Mouse (Mus musculus) limb, embryonic 14.5 days (tissue): ENCODE data around the gene B3gnt7. TPM values are rescaled to one million over a fixed set of nuclear protein-coding genes. Genes with fewer than 3 reads are reported as not detected.

ENCODE experiments used
- ATAC-seq: fragments of 200-750 bp; cut with Nextera tagmentation; 2 replicates; pipeline ENCODE4 v1.8.0; 2017; ENCODE audit warnings: low read depth, moderate number of reproducible peaks, moderate TSS enrichment; ENCODE audit not compliant: low FRiP score
- DNase-seq: peaks from one replicate; pipeline ENCODE4 v3.0.0-alpha.2; 2015; ENCODE audit warnings: low spot score
- H3K27ac ChIP-seq: fragments of 300-500 bp; sonication (generic); replicated peaks from 2 replicates; pipeline ENCODE4 v1.5.1; 2014; ENCODE audit warnings: low read depth, mild to moderate bottlenecking, low read length, moderate library complexity, mixed read lengths
- H3K27me3 ChIP-seq: fragments of 300-500 bp; sonication (generic); 2 replicates; pipeline ENCODE4 v1.6.1; 2014; ENCODE audit warnings: low read length, mixed read lengths; ENCODE audit not compliant: control insufficient read depth, insufficient read depth
- H3K36me3 ChIP-seq: fragments of 300-500 bp; sonication (generic); 2 replicates; pipeline ENCODE4 v1.6.1; 2014; ENCODE audit warnings: mild to moderate bottlenecking, low read length, moderate library complexity, mixed read lengths; ENCODE audit not compliant: control insufficient read depth, insufficient read depth
- H3K4me1 ChIP-seq: fragments of 300-500 bp; sonication (generic); 2 replicates; pipeline ENCODE4 v1.6.1; 2014; ENCODE audit warnings: antibody characterized with exemption, low read length, mixed read lengths; ENCODE audit not compliant: control insufficient read depth, insufficient read depth
- H3K4me2 ChIP-seq: fragments of 300-500 bp; sonication (generic); replicated peaks from 2 replicates; pipeline ENCODE4 v1.6.1; 2014; ENCODE audit warnings: low read depth, mild to moderate bottlenecking, low read length, moderate library complexity; ENCODE audit not compliant: severe bottlenecking
- H3K4me3 ChIP-seq: fragments of 300-500 bp; sonication (generic); replicated peaks from 2 replicates; pipeline ENCODE4 v1.5.1; 2014; ENCODE audit warnings: low read length
- H3K9ac ChIP-seq: fragments of 300-500 bp; sonication (generic); 2 replicates; pipeline ENCODE4 v1.6.1; 2014; ENCODE audit warnings: mild to moderate bottlenecking, low read depth, low read length, moderate library complexity; ENCODE audit not compliant: severe bottlenecking
- H3K9me3 ChIP-seq: fragments of 300-500 bp; sonication (generic); 2 replicates; pipeline ENCODE4 v1.6.1; 2016; ENCODE audit warnings: low read length; ENCODE audit not compliant: control insufficient read depth
- POLR2A ChIP-seq: fragments of 200-500 bp; IDR thresholded peaks from 2 replicates; pipeline ENCODE4 v1.8.0; 2012; ENCODE audit warnings: inconsistent platforms, mild to moderate bottlenecking, moderate library complexity, borderline replicate concordance; ENCODE audit not compliant: insufficient read depth, insufficient read length; ENCODE audit errors: extremely low read depth
- WGBS: fragments of 180-500 bp; shearing (Covaris S2); extraction: QIAGEN DNeasy Blood & Tissue Kit; methylation state at CpG from one replicate; pipeline ENCODE4 v1.1.7; 2014; 5-methylcytosine and 5-hydroxymethylcytosine counted together
- polyA plus RNA-seq, 2 experiments: library from polyadenylated mRNA; depleted of rRNA in 1 of 2; stranded (reverse) in 1 of 2; unstranded in 1 of 2; fragments of >200 nt; fragmentation: Nextera tagmentation in 1 of 2; extraction: Ambion mirVana in 1 of 2; gene quantifications; 2 replicates each; pipeline versions ENCODE4 v1.2.1 to v1.2.3; 2012 to 2014

B3gnt7 gene
- polyA plus RNA-seq, 2 experiments, result 7.7 to 9.7 TPM

DNA sequence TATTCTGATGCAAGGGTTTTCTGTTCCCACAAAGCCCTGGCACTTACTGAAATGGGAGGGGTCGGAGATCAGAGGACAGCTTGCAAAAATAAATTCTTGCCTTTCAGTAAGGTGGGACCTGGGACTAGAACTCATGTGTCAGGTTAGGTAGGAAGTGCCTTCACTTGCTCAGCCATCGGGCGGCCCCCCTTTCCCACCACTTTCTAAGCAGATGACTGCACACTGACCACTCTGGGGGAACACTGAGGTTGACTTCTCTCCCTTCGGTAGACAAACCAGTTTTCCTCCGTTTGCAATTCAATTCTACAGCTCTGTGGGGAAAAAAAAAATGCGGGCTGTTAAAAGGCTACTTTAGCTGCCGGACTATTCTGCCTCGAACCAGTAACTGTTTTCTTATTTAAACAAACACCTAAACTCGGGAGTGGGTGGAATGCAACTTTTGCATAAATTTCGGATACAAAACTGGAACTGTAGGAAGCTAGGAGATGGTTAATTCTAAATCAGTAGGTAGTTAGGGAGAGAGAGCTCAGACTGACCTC, 8.9 kb downstream of the B3gnt7 start:
- Histone ChIP-seq H3K36me3 (0 out of 2 replicates have a peak, but pooled peaks cover 3% of the 10 kb centered on the region), H3K9ac (no peak overlapping the region), H3K27ac (no peak overlapping the region), H3K27me3 (no peaks in the 10 kb centered on the region), H3K4me3 (no peak overlapping the region), H3K4me2 (no peak overlapping the region), H3K9me3 (no peaks in the 10 kb centered on the region), H3K4me1 (no peaks in the 10 kb centered on the region)
- WGBS, result 26% methylated on average over 10 of the region's 10 CpGs
- no peak for TF ChIP-seq POLR2A
- DNase-seq (no peak), ATAC-seq (no peak)

DNA sequence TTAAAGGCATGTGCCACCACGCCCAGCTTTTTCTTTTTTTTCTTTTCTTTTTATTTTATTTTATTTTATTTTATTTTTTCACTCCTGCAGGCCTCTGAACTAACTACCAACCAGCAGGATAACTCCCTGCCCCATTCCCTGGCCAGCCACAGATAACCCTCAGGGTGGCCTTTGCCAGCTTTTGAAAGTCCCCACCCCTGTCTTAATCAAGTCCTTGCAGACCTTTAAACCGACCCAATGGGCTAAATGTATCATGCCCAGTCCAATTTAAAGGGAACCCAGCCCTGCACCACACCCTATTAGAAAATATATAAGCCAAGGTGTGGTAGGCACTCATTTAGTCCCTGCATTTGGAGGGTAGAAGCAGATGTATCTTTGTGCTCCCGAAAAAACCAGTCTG, 9.6 kb downstream of the B3gnt7 start:
- Histone ChIP-seq H3K9me3 (no peaks in the 10 kb centered on the region), H3K36me3 (no peaks in the 10 kb centered on the region), H3K4me1 (no peaks in the 10 kb centered on the region), H3K9ac (no peak overlapping the region), H3K4me2 (no peak overlapping the region), H3K27me3 (no peaks in the 10 kb centered on the region), H3K27ac (no peak overlapping the region), H3K4me3 (no peak overlapping the region)
- ATAC-seq (no peak), DNase-seq (no peak)
- WGBS, result 71% methylated on average over 3 of the region's 3 CpGs
- TF ChIP-seq POLR2A, result no peak

DNA sequence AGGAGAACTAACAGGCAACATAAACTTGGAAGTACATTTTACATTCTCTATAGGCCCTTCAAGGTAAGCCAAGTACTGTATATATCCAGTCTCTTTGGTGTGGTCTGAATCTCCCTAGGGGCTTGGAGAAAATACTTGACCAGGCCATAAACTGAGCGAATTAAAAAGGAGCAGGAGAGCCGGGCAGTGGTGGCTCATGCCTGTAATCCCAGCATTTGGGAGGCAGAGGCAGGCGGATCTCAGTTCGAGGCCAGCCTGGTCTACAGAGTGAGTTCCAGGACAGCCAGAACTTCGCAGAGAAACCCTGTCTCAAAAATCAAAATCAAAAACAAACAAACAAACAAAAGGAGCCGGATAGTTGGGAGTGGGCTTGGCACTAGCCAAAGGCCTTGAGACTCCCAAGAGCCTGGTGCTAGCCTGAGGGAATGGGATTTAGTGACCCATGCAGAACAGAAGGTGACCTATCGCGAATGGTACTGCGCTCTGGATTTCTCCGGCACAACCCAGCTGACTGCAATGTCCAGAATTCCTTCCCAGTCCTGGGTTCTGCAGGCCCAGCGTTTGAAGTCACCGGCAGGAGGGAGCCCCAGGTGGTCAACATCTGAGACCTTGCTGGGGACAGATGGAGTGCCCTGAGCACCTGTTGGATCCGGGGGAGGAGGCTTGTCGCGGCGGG, 10.6 kb downstream of the B3gnt7 start:
- ATAC-seq, result no peak
- TF ChIP-seq POLR2A, result no peak

DNA sequence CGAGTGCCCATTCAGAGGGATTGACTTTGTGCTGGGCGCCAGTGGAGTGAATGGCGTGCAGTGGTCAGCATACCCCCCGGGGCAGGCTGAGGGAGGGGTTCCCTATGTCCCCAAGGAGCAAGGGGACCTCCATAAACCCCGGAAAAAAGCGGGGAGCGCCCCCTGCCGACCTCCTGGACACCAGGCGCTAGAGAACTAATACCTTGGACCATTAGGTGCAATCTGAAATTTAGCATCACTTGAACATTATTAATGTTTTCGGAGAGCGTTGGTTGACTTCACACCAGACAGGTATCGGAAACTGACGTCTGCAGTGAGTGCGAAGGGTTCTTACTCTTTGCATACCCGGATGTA, 11.1 kb downstream of the B3gnt7 start:
- Histone ChIP-seq H3K27ac (no peak overlapping the region), H3K4me3 (no peak overlapping the region), H3K36me3 (no peaks in the 10 kb centered on the region), H3K9me3 (no peaks in the 10 kb centered on the region), H3K4me1 (no peaks in the 10 kb centered on the region), H3K9ac (no peak overlapping the region), H3K4me2 (no peak overlapping the region), H3K27me3 (no peaks in the 10 kb centered on the region)
- TF ChIP-seq POLR2A, result no peak
- WGBS, result 42% methylated on average over 14 of the region's 15 CpGs
- ATAC-seq (no peak), DNase-seq (no peak)

More for the DNA sequence above, 10.6 kb downstream of the B3gnt7 start:
- DNase-seq, result no peak
- H3K36me3 ChIP-seq, result no peaks in the 10 kb centered on the region
- no peaks in the 10 kb centered on the region for H3K9me3 ChIP-seq
- no peak overlapping the region for H3K4me2 ChIP-seq
- H3K27ac ChIP-seq, result no peak overlapping the region
- H3K4me1 ChIP-seq, result no peaks in the 10 kb centered on the region
- no peaks in the 10 kb centered on the region for H3K27me3 ChIP-seq
- WGBS, result 51% methylated on average over 16 of the region's 16 CpGs
- H3K9ac ChIP-seq, result no peak overlapping the region
- H3K4me3 ChIP-seq, result no peak overlapping the region

DNA sequence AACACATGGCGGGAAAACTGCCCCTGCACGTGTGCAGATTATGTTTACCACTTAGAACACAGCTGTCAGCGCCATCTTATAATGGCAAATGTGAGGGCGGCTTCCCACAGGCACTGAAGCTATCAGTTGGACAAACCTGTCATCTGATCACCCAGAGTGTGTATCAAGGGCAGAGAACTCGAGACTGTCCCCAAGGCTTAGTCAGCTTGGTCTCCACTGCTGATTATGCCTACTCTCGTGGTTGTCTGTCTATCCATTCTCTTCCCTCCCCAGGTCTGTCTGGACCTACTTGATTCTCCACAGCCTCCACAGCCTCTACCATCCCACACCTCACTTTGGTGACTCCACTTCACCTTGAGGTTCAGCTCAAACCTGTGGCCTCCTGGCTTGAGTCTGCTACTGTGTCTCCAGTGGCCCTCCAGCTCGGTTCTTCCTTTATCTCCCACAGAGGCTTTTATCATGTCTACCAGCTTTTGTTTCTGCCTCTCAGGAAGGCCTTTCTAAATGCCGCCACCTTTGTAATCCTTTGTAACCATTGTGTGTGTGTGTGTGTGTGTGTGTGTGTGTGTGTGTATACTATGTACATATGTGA, 18.3 kb downstream of the B3gnt7 start:
- Histone ChIP-seq H3K4me1 (no peaks in the 10 kb centered on the region), H3K9me3 (no peaks in the 10 kb centered on the region), H3K36me3 (no peaks in the 10 kb centered on the region), H3K9ac (no peak overlapping the region), H3K4me2 (no peak overlapping the region), H3K4me3 (no peak overlapping the region), H3K27me3 (no peaks in the 10 kb centered on the region), H3K27ac (no peak overlapping the region)
- DNase-seq (no peak), ATAC-seq (no peak)
- no peak for TF ChIP-seq POLR2A
- 91% methylated on average over 6 of the region's 8 CpGs for WGBS
